Mouse (Mus musculus): ENCODE measurements at regions not wholly inside any gene's neighbourhood (a gene's known extent, or its start where the extent isn't known, plus 50 kb on each side); places are given as distances from the start of the nearest gene placed in this dataset.

DNA sequence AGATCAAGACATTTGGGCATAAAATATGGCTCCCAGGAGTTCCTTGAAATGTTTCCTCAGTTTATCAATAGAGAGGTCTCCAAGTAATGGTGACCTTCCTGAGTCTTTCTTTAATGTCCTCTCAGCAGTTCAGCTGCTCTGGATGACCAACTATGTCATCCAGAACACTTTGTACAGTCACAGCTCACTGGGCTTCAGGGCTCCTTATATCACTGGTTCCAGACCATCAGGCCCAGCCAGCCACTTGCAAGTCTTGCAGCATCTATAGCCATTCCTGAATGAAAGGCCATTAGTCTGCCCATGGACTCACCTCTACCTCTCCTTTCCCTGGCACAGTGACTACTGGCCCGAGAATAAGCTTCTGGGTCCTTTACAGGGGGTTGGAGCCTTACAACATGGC is 437.8 kb upstream of the Meis1 start:
- no peak for DNase-seq (ENCODE audit: low spot score)

DNA sequence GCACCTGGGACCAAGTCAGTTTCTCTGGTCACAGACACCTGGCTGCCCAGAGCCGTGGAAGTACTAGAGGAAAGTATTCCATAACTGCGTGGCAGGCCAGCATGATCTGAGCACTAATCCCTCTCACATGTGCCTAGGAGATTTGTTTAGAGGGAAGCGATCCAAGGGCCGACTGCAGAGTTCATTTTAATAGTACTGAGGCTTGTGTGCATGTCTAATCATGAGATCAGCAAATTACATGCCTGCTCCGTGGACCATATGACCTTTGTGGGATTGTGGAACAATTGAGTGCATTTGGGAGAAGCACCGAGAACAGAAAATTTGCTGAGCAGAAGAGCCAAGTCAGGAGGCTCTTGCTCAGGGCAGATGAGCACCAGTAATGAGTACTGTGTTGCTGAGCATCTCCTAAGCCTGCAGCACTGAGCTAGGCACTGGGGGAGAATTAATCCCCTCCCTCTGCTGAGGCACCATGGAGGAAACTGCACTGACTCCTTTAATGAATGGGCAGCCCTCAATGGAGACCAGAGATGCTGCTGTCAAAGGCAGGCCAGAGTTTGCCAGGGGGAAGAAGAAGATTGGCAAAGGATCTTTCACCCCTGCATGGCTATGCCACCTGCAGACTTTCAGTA is 445.1 kb upstream of the Meis1 start:
- DNase-seq (ENCODE audit: low spot score), result no peak

GRCm38 (mm10) chr11:19468373-19468772 is 449.6 kb upstream of the Meis1 start:
- DNase-seq (ENCODE audit: low spot score), result no peak

DNA sequence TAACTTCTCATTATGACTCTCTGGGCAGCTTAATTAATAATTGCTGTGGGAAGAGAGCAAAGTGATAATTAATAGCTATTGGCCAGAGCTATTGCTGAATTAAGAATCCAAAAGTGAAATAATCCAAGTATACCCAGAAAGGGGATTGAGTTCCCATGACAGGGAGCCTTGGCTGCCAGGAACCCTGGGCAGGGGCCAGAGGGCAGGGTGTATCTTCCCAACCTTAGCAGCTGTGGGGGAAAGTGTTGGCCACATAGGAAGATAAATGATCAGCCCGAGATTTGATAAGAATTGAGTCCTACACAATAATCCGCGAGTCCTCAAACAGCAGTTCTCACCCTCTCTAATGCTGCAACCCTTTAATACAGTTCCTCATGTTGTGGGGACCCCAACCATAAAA is 450.0 kb upstream of the Meis1 start:
- peak; percentile 6 for DNase-seq (ENCODE audit: low spot score)

DNA sequence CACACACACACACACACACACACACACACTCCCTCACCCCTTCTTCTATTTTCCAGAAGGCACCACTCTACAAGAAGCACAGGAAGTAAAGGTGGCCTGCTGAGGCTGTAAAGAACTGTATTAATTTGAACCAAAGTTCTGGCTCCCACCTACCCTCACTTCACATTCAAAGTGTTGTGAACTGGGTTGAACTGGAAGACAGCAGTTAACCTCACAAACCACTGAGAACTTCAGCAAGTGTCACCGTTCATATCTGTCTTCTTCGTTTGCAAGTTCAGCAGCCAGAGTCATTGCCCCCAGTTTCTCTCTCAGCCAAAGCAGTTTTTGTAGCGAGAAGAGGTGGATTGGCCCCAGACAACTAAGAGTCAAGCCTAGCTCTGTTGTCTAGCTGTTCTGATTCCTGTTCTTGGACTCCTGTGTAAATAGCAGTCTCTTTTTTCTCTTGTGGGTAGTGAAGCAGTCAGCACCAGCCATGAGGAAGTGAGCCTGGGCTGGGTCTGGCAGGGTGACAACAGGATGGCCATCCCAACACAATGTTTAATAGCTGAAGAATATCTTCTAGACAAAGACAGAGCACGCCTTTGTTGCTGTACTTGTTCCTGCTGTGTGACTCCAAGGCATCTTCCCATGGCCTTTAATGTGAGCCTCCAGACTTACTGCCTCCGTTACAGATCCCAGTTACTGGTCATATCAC is 452.0 kb upstream of the Meis1 start:
- no peak for DNase-seq (ENCODE audit: low spot score)

- no peak for DNase-seq (ENCODE audit: low spot score)
Observed at GRCm38 (mm10) chr11:19475068-19475786, 448.9 kb upstream of the Spred2 start.

DNA sequence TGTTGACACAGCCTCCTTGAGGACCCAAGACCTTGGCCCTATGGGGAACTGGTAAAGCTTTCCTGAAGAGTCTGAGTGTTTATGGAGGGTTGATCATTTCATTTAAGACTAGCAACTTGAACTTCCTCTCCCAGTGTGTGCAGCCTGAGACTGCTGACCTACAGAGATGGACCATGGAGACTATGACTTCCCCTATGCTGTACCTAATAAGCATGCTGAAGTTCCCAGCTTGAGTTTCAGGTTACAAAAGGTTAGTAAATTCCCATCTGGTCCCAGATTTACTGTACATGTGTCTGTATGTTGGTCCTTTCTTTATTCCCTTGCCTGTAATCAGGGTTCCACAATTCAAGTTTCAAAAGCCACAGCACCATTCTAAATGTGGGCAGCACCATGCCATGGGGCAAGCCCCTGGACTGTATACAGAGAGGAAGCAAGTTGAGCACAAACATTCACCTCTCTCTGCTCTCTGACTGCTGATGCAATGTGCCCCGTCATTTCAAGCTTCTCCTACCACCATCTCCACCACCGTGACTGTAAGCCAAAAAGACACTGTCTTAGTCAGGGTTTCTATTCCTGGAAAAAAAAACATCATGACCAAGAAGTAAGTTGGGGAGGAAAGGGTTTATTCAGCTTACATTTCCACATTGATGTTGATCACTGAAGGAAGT is 431.0 kb upstream of the Spred2 start:
- no peak for DNase-seq (ENCODE audit: low spot score)

DNA sequence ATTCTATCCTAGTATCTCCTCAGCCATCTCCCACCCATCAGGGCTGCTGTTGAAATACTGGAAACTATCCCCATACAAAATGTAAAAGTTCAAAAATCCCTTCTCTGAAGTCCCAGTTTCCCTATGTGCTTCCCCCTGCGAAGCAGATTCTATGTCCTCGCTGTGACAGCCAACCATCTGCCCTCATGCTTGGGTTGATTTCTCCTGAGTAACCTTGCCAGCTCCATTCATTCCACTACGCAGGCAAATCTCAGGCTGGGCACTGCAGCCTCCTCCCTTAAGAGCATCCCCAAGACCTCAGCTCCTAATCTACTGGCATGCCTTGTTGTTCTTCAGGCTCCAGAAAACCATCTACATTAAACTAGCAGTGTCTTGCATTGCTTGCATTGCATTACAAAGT is 402.5 kb upstream of the Spred2 start:
- DNase-seq (ENCODE audit: low spot score), result no peak

DNA sequence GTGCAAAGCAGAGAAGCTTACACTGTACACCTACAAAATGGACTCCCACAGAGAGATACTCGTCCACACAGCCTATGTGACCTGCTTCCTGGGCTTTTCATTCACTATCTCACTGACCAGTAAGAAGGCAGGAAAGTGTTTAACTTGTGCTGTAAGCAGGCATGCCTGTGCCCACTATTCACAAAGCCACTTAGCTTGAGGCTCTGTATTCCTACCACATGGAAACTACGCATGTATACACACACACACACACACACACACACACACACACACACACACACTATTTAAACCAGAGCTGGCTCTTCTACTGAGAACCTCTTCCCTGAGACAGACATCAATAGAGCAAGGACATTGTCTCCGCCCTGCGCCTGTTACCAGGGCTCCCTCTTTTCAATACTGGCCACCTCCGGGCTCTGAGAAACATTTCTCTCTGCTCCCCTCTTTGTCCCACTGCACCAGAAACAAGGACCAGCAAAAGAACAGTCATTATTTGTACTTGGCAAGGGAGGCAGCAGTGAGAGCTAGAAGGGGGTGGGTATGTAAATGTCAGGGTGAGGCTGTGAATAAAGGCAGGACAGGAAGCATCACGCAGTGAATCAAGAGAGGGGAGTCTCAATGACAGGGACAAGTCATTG is 400.2 kb upstream of the Spred2 start:
- no peak for DNase-seq (ENCODE audit: low spot score)

- DNase-seq (ENCODE audit: low spot score), result no peak
Observed at GRCm38 (mm10) chr11:19529126-19529525, 395.0 kb upstream of the Spred2 start.

- DNase-seq (ENCODE audit: low spot score), result no peak
Observed at GRCm38 (mm10) chr11:19530652-19531051, 393.5 kb upstream of the Spred2 start.

DNA sequence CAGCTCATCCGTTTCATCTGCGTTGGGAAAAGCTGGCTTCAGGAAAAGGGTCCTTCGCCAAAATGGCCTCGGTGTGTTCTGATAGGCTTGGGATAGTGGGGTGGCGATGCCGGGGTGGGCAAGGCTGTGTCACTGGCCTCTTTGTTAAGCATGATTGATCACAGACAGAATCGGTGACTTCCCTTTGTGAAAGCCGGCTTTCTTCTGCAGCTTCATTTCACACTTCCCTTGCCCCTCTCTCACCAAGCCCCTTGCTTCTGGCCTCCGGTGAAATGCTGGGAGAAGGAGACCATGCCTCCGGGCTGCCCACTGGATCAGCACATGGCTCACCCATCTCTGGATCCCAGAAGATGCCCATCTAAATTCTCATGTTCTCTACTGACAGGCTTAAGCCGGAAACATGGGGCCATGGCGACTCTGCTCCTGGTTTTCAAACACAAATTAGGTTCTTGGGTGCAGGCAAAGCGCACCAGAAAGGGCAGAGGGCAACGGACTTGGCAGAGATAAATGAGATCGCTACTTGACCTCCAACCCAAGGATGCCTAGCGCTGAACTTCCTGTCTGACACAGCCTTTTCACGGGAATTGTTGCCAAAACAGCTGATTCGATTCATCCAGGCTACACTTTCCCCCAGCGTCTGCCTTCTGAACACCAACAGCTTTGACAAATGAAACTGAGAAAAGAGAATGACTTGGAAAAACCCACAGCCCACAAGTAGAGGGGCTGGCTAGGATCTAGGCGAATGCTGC is 392.7 kb upstream of the Spred2 start:
- DNase-seq (ENCODE audit: low spot score), result no peak

DNA sequence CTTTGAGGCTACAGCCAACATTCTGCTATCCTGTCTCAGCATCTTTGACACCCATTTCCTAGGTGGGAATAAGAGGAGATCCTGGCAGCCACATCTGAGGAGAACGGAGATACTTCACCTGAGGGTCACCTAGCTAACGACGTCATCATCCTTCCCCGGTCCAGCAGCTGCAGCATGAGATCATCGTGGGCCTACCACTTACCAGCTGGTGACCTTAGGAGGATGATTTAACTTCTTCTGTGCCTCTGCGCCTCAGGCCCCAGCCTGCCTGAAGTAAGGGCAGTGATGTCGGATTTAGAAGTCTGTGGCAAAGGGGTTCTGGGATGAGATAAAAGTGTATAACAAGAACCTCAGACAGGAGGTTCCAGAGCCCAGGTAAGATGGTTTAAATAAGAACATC is 391.3 kb upstream of the Spred2 start:
- DNase-seq (ENCODE audit: low spot score), result no peak

GRCm38 (mm10) chr11:19533701-19534100 is 390.5 kb upstream of the Spred2 start:
- DNase-seq (ENCODE audit: low spot score), result no peak

DNA sequence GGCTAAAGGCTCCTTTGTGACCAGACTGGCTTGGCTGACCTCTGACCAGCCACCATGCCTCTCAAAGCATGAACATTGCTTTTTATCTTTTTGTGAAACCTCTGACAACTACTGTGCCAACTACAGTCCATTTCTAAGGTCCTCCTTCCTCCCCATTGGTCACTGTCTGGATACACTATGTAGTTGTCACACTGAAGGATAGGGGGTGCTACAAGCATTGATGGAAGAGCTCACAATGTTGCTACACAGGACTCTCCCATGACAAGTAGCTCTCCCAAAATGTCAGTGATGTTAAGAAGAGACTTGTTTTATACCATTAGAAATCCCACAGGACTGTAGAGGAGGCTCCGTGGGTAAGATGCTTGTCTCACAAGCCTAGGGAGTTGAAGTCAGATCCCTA is 389.0 kb upstream of the Spred2 start:
- peak; percentile 25 for DNase-seq (ENCODE audit: low spot score)

- no peak for DNase-seq (ENCODE audit: low spot score)
Observed at GRCm38 (mm10) chr11:19546226-19546625, 377.9 kb upstream of the Spred2 start.

DNA sequence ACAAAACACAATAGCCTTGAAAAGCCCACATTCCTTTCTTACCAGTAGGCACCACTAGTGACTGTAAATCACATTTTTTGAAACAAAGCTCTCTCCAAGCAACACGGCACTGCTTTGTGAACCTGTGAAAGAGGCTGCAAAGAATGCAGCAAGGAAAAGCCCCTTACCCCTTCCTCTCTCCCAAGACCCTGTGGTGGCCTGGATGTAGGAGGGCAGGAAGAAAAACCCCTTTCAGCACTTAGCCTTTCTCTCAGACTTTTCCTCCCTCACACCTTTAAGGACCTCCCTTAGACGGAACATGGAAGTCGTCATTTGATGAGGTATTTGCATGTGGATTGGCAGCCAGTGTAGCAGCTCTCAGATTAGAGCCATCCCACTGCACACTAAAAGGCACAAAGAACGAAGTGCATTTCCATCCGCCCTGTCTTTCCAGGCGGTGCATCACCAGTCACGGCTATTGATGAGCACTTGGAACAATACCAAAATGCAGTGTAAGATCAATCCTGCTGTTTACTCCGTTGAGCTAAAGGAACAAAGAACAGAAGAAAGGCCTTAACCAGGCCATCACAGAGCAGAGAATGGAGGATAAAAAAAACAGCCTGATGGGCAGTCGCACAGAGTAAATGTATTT is 369.7 kb upstream of the Spred2 start:
- no peak for DNase-seq (ENCODE audit: low spot score)

- DNase-seq (ENCODE audit: low spot score), result no peak
Observed at GRCm38 (mm10) chr11:19554947-19555770, 369.0 kb upstream of the Spred2 start.

- DNase-seq (ENCODE audit: low spot score), result no peak
Observed at GRCm38 (mm10) chr11:19560452-19560851, 363.7 kb upstream of the Spred2 start.

GRCm38 (mm10) chr11:19562668-19563067 is 361.5 kb upstream of the Spred2 start:
- DNase-seq (ENCODE audit: low spot score), result no peak

Measured in gastrocnemius, adult 18-20 months (tissue).